Mouse (Mus musculus) regulatory T cell (primary cell): Measurements from ENCODE around the gene Evi2.

Experiments
- in situ Hi-C: fragments of 300-600 bp; cut with MboI, MseI; formaldehyde crosslinking; loops from one replicate; pipeline ENCODE4 v1.15.1; 2025; ENCODE audit warnings: high pct_unique_total_duplicates

Evi2 gene

DNA sequence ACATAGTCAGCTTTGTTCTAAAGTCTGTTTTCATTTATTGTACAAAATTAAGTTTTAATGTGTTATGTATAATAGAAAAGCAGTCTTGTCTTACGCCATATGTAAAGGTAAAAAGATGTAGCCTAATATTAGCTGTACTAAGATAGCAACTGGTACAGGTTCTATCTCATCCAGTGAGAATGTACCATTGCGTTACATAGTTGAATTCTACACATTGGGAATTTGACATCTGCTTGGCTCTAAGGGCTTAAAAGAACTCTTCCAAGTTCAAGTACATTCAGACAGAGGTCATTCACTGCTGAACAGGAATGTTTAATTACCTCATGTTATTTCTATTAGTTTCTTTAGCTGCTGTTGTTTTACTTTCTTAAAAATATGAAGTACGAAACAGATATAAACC lies 3.8 kb downstream of the Evi2 start:
- in situ Hi-C loops, result no loop called here

DNA sequence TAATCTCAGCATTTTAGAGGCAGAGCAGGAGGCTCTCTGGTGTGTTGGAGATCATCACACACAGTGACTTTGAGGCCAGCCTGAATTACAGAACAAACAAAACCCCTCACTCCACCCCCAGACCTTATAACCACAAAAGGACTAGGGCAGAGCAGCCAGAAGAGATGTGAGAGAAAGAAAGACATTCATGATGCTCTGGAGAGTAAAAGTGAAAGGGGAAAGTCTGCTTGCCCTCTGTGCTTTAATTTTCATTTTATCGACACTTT lies 6.1 kb downstream of the Evi2 start:
- in situ Hi-C loops, result no loop called here

DNA sequence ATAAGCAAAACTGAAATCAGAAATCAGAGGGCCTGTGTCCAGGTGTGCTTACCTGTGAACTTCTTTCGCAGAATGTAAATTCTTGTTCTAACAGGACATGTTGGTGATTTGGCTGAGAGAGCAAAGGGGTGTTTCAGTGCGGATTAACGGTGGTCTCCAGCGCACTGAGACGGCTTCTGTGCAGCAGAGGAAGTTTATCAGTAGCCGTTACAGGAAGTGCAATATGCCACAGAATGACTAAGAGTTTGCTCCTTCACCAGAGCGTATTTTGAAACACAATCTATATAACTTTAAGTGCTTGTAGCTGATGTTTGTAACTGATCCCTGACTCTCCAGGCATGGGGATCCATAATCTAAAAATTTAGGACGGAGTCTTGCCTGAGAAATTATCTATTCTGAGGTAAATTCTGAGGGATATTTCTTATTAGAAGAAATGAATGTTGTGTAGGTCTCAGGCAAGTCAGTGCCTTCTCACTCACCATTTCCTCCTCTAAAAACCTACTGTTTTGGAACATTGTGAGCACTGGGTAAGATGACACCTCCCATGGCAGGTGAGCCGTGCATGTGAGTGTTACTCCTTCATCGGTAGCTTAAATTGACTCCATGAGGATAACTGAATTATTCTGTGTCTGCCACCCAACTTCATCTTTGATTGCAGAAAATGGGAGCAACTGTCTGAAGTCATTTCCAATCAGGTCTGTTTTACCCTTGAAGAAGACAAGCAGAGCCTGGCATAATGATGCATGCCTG lies 6.7 kb downstream of the Evi2 start, which contains the start of gene Evi2b:
TSS of gene Evi2b (minus strand) at position 203 of the 750 bp plus-strand sequence.
- in situ Hi-C loops, result no loop called here

DNA sequence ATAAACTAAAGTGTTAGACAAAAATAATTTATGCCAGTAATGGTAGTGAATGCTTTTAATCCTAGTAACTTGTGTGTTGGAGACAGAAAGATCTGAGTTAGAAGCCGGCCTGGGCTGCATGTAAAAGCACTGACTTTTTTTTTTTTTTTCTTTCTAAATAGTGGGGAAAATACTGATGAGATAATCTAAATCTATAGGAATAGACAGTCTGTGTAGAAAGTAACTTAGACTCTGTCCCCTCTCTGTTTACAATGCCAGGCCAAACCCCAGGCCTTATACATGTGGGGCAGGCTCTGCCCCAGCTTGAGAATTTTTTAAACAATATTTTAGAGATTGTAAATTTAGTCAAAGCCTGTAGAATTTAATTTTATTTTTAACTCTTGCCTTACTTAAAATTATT lies 7.4 kb downstream of the Evi2 start:
- in situ Hi-C loops, result no loop called here

DNA sequence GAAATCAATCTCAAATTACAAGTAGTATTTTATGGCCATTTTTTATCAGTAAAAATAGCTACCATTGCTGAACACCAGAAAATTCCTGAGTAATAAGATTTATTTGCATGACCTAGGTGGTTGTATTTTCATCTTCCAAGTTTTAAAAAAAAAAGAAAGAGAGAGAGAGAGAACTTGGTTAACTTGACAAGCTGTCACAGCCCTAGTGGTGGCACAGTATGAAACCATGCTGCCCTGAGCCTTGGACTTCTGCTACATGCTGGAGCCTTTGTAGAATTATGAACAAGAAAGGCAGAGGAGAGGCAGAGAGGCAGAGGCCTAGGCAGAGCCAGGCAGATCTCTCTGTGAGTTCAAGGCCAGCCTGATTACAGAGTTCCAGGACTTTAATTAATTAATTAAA lies 8.5 kb downstream of the Evi2 start:
- in situ Hi-C loops, result no loop called here

DNA sequence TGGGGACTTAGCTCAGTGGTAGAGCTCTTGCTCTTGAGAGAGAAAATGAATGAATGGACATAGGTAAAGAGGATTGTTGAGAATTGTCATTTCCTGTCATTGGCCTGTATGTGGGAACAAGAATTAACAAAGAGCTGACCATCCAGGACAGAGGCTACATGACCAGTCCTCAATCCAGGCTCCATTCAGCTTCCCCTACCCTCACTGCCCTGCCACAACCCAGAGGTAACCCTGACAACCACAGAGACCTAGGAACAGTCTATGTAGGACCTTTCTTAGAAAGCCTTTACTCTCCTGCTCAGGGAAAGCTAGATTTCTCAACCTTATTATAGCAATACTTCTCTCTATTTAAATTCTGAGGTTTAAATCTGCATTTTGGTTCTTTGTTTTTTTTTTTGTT lies 9.6 kb downstream of the Evi2 start:
- in situ Hi-C loops, result no loop called here

DNA sequence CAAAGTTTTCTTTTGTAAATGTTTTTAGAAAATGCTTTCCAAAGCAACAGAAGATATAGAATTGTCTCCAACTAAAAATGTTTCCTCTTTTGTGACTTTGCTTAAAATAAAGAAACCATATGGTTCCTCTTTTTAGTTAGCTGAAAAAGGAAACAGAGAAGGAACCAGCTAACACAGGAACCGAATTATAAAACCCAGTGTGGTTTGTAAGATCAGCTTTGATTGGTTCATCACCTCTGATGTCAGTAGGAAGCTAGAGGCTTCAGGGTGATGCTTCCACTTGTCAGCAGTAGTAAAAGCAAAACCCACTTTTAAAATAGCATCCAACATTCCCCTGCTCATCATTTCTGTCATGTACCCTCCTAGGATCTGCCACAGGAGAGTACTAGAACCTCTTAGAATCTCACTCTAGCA lies 10.5 kb downstream of the Evi2 start:
- in situ Hi-C loops, result no loop called here

DNA sequence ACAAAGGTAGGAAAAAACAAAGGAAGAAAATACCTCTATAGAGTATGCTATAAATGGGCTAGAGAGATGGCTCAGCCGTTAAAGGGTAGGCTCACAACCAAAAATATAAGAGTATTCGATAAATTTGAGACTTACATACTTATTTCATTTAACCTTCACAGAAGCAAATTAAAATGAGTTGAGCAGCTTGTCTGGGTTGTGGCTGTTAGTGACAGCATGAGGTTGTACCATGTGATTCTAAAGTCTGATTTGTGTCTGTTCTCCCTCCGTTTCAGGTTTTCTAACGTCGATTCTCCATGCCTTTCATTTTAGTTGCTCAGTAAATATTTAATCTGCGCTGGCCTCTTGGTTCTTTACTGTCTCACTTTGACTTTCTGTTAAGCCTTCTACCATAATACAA lies 11.1 kb downstream of the Evi2 start:
- in situ Hi-C loops, result no loop called here

DNA sequence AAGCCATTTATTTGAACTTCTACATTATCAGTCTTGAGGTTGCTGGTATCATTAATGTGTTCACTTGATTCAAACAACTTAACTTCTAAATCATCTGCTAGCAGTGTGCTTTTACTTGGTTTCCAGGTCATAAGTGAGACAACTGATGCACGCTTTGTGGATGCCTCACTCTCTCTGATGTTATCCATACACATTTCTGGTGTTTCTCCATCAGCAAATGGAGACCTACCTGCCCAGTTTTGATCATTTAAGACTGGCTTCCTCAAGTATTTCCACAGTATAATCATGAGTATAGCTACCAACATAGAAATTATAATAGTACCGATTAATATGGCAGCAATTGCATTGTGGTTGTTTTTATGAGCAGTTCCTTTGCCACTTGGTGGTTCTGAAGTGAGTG lies 14.6 kb downstream of the Evi2 start:
- in situ Hi-C loops, result no loop called here

DNA sequence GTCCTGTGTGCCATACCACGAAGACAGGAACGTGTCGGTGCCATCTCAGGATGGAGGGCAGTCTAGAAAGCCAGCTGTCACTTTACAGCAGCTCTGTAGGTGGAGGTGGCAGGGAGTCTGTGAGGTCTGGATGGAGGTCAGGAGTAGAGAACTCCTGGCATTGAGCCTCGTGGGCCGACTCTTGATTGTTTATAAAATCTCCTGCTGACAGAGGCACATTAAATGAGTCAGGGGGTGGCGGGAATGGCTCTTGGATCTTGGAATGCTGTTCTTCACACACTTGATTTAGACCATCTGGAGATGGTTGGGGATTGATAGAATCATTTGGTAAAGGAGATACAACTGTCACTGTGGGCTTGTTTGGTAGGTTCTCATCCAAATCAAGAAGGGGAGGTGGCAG lies 15.1 kb downstream of the Evi2 start:
- in situ Hi-C loops, result no loop called here

DNA sequence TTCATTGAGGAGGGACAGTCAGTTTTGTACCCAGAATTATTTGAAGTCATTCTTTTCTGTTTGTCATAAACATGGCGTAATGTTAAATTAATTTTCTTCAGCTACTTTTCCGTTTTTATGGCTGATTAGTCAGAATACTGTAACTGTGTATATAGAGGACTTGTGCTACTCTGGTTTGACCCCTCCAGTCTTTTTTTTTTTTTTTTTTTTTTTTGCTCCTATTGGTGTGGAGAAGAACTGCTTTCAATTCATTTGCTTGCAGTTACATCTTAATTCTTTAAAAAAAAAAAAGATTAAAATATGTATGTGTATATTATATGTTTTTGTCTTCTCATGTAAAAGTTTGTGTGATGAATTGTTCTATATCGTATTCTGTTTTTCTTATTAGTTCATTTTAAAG lies 18.4 kb downstream of the Evi2 start:
- in situ Hi-C loops, result no loop called here

DNA sequence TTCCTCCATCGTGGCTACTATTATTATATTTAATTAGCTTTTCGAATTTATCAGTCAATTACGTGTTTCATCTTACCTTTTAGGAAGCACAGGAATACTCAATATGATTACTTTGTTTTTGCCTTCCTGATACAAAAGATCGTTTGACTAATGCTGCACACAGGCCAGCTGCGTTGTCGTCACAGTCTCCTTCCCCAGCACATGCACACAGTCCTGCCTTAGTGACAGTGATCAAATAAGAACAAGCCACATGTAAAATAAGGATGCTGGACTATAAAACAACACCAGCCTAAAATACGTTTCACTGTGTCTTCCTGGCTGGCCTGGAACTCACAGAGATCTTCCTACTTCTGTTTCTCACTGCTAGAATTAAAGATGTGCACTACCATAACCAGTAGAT lies 25.9 kb downstream of the Evi2 start:
- in situ Hi-C loops, result no loop called here

DNA sequence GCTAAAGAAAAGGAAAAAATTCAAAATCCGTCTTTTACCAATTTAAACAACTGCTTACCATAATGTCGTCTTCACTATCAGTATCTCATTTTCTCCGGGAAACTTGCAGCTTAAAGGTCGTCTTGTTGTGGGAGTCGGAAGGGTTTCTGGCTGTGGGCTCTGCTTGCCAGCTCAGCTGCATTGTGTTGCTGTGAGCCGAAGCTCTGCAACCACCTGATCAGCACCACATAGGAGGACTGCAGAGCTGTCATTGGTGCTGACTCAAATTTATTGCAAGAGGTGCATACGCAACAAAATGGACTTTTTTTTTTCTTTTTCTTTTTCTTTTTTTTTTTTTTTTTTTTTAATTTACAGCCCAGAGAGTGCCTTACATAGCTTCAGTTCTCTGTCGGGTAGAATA lies 26.5 kb downstream of the Evi2 start, which contains the start of gene Omg:
TSS of gene Omg (minus strand) at position 240 of the 400 bp plus-strand sequence.
- in situ Hi-C loops, result no loop called here

DNA sequence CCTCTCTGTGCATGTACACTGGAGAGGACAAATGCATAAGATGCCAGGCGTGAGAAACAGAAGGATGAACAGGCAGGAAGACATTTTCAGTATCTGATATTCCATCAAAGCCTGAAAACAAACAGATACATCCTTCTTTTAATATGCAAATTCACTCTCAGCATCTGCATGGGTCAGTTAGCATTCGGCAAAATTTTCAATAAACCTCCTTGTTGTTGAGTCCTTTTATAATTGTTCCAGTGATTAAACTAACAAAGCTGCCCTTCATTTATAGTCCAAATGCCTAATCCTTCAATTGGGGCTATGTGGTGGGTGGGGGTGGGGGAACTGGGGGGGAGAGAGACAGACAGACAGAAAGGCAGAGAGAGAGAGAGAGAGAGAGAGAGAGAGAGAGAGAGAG lies 27.5 kb downstream of the Evi2 start:
- in situ Hi-C loops, result no loop called here

DNA sequence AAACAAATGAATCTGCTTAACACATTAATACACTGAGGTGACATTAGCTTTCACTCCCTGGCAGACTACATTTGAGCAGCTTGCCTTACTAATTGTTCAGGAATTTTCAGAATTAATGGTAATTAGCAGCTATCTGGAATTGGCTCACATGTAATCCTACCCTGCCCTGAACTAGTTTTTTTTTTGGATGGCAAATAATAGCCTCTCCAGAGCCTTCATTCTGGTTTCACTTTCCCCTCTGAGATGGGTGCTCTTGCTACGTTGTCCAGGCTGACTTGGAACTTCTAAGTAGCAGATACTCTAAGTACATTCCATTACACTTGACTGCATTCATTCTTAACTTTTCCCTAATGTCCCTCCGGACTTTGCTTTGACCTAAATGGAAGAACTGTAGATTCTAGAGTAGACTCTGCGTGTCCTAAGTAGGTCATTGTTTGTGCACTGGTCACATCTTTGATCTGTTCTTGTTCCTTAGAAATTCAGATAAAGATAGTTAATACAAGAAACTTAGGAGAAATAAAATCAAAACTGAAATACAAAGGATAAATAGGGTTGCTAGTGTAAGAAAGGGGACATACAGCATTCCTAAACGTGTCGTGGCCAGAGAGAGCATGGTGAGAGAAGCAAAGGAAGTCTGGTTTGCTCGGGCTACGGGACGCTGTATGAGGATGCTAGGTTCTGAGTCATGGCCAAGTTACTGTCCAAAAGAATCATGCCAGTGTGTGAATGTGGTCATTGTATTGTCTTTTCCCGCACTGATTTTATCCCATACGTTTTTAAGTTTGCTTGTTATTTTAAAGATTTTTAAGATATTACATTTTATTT lies 35.2 kb downstream of the Evi2 start:
- in situ Hi-C loops, result no loop called here

DNA sequence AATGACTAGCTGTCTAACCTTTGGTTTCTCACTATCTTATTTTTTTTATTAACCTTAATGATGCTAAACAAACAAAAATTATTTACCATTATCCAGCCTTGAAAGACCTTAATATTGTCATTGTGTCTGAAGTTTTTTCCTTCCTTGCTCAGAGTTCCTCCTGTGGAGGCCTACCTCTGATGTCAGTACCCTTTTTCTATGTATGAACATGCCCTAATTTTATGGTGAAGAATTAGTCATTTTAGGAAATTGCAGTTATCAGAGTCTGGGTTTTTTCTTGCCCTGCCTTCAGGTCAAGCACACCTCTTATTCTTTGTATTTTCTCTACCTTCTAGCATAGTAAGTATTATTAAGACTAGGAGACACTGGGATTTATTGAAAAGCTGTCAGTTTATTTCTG lies 45.7 kb downstream of the Evi2 start:
- in situ Hi-C loops, result no loop called here

DNA sequence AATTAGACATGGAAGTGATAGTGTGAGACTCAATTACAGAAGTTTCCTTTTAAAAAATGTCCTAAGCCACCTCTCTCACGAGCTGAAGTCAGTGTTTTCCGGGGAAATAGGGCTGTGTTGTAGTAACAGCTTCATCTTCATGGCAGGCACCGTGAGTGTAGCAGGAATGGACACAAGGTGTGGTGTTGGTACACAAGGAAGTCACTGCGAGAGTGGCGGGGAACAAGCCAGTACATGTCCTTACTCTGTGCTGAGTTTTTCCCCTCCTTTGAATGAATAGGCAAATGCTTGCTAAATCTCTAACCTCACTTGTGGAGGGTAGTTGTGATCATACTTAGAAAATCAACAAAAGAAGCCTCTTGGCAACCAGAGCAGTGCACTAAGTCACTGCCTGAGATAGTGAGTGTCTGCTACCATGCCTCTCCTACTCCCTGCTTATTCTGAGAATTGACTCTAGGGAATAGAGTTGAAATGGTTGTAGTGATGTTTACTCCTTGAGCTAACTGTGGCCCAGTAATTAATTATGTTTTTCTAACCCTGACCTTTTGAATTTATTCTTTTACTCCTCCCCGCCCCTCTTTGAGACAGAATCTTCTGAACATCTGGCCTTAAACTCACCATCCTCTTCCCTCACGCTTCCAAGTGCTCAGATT lies 46.4 kb downstream of the Evi2 start:
- in situ Hi-C loops, result no loop called here

DNA sequence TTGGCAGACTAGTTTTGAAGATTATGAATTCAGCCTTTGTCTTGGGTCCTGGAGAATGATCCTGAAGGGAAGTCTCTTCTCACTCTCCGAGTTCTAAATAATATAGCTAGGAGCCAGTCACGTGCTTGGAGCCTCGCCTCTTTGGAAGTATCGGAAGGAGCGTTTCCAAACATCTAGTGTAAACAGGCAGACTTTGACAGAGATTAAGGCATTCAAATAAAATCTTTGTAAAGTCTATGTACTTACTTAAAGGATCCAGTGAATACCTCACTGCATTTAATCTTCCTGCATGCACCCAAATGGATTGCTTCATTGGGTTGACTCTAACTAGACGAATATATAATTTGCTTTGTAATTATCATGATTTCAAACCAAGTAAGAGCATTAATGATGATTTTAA lies 47.0 kb downstream of the Evi2 start:
- in situ Hi-C loops, result no loop called here

DNA sequence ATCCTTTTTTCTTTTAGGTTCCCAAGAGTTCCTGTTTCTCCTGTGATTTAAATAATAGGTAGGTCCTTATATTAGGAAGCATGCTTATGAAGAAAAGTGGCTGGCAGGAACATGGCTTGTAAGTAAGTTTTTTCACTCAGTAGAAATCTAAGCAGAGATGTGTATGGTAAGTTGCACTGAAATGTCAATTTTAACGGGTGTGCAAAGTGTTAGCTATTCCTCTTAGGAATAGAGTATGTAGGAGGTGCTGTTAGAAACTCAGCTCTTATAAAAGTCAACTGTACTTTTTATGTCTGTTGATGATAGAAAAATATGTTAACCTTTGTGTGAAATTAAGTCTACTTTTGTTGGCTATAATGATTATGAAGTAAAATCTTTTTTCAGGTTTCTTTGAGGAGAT lies 62.3 kb downstream of the Evi2 start:
- in situ Hi-C loops, result no loop called here
